Mouse (Mus musculus): Measurements from ENCODE around the gene Lrrc32. TPM values are rescaled to one million over a fixed set of nuclear protein-coding genes. Genes with fewer than 3 reads are reported as not detected.

The Lrrc32 gene
- polyA plus RNA-seq (2012; rRNA removed): 10.6 and 21.3 TPM in 2 replicates

- WGBS: 50% methylated on average over 6 of the region's 6 CpGs
- DNase-seq (ENCODE audit: low read depth, low spot score): no peak
Observed at GRCm38 (mm10) chr7:98489131-98489530, at the start of gene Lrrc32. Gene Lrrc32, plus strand, starts transcription at chr7:98489283.

- 44% methylated on average over 10 of the region's 10 CpGs for WGBS
- no peak for DNase-seq (ENCODE audit: low read depth, low spot score)
Observed at GRCm38 (mm10) chr7:98439956-98440466, 49.1 kb upstream of the Lrrc32 start, which contains the start of gene Gucy2d. Gene Gucy2d, plus strand, starts transcription at chr7:98440416.

- DNase-seq (ENCODE audit: low read depth, low spot score): no peak
- WGBS: 35% methylated on average over 3 of the region's 3 CpGs
Observed at GRCm38 (mm10) chr7:98446873-98447272, 42.2 kb upstream of the Lrrc32 start.

GRCm38 (mm10) chr7:98447585-98448308 is 41.3 kb upstream of the Lrrc32 start:
- 53% methylated on average over 11 of the region's 11 CpGs for WGBS
- no peak for DNase-seq (ENCODE audit: low read depth, low spot score)

- DNase-seq (ENCODE audit: low read depth, low spot score): no peak
- WGBS: 75% methylated on average over 5 of the region's 5 CpGs
Observed at GRCm38 (mm10) chr7:98448309-98448630, 40.8 kb upstream of the Lrrc32 start.

- 46% methylated on average over 9 of the region's 9 CpGs for WGBS
- no peak for DNase-seq (ENCODE audit: low read depth, low spot score)
Observed at GRCm38 (mm10) chr7:98449696-98450095, 39.4 kb upstream of the Lrrc32 start.

- DNase-seq (ENCODE audit: low read depth, low spot score): no peak
- 73% methylated on average over 10 of the region's 10 CpGs for WGBS
Observed at GRCm38 (mm10) chr7:98454397-98455120, 34.5 kb upstream of the Lrrc32 start.

- 65% methylated on average over 7 of the region's 7 CpGs for WGBS
- DNase-seq (ENCODE audit: low read depth, low spot score): no peak
Observed at GRCm38 (mm10) chr7:98460319-98460718, 28.8 kb upstream of the Lrrc32 start.

- no peak for DNase-seq (ENCODE audit: low read depth, low spot score)
- 59% methylated on average over 3 of the region's 3 CpGs for WGBS
Observed at GRCm38 (mm10) chr7:98469089-98469488, 20.0 kb upstream of the Lrrc32 start.

GRCm38 (mm10) chr7:98472529-98472928 is 16.6 kb upstream of the Lrrc32 start:
- no peak for DNase-seq (ENCODE audit: low read depth, low spot score)
- 66% methylated on average over 2 of the region's 2 CpGs for WGBS

- DNase-seq (ENCODE audit: low read depth, low spot score): no peak
- 85% methylated on average over 1 of the region's 1 CpGs for WGBS
Observed at GRCm38 (mm10) chr7:98474558-98474957, 14.5 kb upstream of the Lrrc32 start.

GRCm38 (mm10) chr7:98477153-98477552 is 11.9 kb upstream of the Lrrc32 start:
- no peak for DNase-seq (ENCODE audit: low read depth, low spot score)
- WGBS: 80% methylated on average over 4 of the region's 4 CpGs

GRCm38 (mm10) chr7:98480481-98480880 is 8.6 kb upstream of the Lrrc32 start:
- WGBS: 80% methylated on average over 1 of the region's 1 CpGs
- no peak for DNase-seq (ENCODE audit: low read depth, low spot score)

GRCm38 (mm10) chr7:98481066-98481734 is 7.9 kb upstream of the Lrrc32 start:
- peak; percentile 43 for DNase-seq (ENCODE audit: low read depth, low spot score)
- WGBS: 9% methylated on average over 9 of the region's 9 CpGs

GRCm38 (mm10) chr7:98481861-98482260 is 7.2 kb upstream of the Lrrc32 start:
- DNase-seq (ENCODE audit: low read depth, low spot score): no peak
- 86% methylated on average over 8 of the region's 8 CpGs for WGBS

GRCm38 (mm10) chr7:98482551-98483267 is 6.4 kb upstream of the Lrrc32 start:
- DNase-seq (ENCODE audit: low read depth, low spot score): no peak
- WGBS: 57% methylated on average over 12 of the region's 12 CpGs

- 27% methylated on average over 8 of the region's 8 CpGs for WGBS
Observed at GRCm38 (mm10) chr7:98483268-98483607, 5.8 kb upstream of the Lrrc32 start.

GRCm38 (mm10) chr7:98484878-98485277 is 4.2 kb upstream of the Lrrc32 start:
- no peak for DNase-seq (ENCODE audit: low read depth, low spot score)
- 82% methylated on average over 3 of the region's 3 CpGs for WGBS

More at GRCm38 (mm10) chr7:98483268-98483607, 5.8 kb upstream of the Lrrc32 start:
- no peak for DNase-seq (ENCODE audit: low read depth, low spot score)

- no peak for DNase-seq (ENCODE audit: low read depth, low spot score)
- WGBS: 67% methylated on average over 4 of the region's 4 CpGs
Observed at GRCm38 (mm10) chr7:98485508-98485907, 3.6 kb upstream of the Lrrc32 start.

GRCm38 (mm10) chr7:98486471-98486917 is 2.6 kb upstream of the Lrrc32 start:
- 63% methylated on average over 7 of the region's 7 CpGs for WGBS
- no peak for DNase-seq (ENCODE audit: low read depth, low spot score)
